Mouse (Mus musculus): ENCODE results near the gene Mms19.

Mms19 gene

DNA sequence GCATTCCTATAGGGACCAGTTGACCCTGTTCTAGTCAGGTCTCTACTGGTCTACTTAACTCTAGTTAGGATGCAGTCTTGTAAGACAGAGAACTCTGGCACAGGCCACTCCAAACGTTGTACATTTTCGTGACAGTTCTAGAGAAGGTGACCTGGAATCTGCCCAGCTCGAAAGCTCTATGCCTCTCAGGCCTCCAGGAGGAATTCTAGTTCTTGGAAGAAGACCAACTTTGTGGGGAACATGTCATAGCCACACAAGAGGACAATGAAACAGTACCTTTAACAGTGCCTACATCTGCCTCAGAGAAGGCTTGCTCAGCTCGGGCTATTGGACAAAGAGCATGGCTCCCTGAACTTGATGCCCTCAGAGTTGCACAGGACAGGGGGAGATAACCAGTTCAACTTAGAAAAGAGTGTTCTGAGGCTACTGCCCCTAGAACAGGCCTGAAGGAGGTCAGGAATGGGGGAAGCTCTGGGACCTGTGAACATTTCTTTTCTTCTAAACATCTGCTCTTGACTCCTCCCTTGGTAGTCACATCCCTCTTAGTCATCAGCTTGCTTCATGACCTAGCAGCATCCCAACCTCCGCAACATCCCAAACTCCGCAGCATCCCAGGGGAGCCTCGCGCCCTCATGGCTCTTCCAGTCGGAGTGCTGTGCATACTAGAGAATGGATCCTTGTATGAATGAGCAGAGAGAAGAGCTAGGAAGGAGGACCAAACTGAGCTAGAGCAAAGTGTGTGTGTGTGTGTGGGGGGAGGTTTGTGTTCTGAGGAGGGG, 18.0 kb upstream of the Mms19 start:
- DNase-seq (ENCODE audit: low spot score in 2 of 2), result no peak

DNA sequence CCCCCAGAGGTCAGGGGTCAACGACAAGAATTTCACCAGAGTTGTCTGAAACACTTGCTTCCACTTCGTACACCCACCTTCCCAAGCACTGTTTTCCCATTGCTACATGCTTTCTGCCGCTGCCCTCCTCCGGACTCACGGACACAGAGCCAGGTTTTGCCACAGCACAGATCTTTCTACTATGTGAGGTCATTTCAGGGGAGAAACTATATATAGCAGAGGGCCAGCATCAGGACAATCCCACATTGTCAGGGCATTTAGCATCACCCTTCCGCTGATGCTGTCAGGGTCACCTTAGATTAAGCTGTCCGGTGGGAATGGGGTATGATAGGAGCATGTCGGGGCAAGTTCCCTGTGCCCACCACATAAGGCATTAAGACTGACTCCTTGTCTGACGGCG, 16.1 kb upstream of the Mms19 start:
- no peak for DNase-seq (ENCODE audit: low spot score in 2 of 2)

DNA sequence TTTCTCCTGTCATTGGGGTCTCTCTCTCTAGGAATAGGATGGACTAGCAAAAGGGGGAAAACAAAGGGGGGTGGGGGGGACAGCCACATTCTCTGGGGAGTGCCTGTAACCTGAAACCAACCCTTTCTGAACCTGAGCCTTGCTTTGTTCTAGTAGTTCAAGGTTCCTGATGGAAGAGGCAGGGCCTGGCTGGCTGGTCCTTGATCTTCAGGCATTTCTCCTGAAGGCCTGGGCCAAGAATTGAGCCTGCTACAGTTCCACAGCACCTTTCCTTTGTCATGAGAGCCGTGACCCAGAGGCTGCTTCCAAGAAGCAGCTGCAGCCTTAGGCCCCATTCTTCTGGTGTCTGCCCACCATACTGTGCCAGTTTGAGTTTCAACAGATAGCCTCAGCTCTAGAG, 14.5 kb upstream of the Mms19 start:
- DNase-seq (ENCODE audit: low spot score in 2 of 2), result no peak

DNA sequence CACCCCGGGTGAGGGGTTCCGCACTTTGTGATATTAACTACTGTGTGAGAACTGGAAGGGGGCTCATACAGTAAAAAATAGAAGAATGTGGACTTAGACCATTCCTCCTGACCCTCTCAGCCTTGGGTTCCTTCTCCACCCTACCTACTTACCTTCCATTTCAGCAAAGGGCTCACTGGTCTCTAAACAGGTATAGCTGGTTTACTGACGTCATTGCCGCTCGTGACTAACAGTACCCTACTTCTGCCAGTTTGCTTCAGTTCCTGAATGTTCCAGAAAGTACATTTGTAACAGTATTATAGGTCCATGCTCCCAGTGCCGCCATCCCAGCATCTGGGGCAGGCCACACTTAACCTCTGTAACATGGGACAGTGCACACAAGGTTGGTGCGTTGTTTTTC, 13.1 kb upstream of the Mms19 start:
- DNase-seq (ENCODE audit: low spot score in 2 of 2), result no peak

DNA sequence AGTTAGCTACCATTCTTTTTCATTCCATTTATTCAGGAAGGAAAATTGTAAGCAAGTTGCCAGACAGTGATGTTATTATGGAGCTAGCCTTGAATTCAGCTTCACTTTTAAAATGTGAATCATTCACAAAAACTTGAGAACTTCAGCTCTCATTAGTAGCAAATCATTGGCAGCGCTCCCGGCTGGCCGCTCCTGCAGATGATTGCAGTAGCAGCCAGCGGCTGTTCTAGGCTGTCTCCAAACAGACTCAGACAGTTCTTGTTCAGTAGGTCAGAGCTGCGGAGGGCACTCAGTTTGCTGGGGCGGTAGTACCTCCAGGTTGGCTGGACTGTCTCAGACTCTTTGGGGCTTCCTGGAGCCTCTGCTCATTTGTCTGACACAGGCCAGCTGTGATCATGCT, 12.5 kb upstream of the Mms19 start:
- no peak for DNase-seq (ENCODE audit: low spot score in 2 of 2)

DNA sequence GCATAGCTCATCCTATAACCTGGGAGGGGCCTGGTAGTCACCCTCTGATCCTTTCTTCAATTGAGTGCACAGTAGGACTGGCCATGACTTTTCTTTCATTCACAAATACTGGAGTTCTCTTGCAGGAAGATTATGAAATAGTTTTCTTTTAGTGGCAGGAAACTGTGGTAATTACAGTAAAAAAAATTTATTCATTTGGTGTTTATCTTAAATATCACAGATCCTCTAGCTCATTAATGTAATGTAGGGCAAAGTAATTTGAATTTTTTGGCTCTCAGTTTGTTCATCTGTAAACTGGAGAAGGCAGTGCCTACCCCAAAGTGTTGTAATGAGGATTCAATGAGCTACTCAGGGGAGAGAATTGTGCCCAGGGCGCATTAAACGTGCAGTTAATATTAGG, 12.0 kb upstream of the Mms19 start:
- DNase-seq (ENCODE audit: low spot score in 2 of 2), result no peak

DNA sequence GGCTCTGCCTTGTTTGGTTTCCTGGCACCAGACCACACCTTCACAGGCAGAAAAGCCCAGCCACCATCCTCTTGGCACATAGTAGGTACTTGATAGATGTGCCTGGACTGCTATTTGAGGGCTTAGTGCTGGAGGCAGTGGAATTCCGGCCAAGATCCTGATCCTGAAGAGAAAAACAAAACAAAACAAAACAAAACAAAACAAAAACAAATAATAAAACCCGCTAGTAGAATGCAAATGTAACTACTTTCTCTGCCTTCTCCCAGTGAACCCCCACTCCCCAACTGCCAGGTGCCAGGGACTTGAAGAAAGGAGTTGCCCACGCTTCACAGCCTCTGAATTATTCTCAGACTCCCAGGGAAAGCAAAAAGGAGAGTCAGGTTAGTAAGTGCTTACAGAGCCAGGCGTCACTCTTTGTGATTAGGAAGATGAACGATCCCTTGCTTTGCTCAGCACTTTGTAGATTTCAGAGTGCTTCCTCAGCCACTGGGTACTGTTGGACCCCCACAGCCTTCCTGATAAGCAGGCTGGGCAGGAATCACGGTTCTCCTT, 11.0 kb upstream of the Mms19 start:
- DNase-seq (ENCODE audit: low spot score in 2 of 2), result no peak

DNA sequence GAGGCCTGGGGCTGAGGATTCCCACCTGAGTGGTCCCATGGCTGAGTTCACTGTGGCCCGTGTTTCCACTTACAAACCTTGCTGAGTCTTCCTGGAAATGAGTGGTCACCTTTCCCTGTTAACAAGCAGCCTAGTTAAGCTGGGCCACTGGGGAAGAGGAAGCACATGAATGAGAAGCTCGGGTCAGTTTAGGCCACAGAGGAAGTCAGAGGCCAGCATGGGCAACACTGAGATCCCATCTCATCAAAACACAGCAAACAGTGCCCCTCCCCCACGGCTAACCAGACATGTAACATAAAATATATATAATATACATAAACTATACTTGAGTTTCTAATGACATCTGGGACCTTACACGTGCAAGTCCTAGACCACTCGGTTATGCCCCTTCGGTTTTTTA, 8.9 kb upstream of the Mms19 start:
- peak in 1 of 2 experiments; percentile 61 for DNase-seq (ENCODE audit: low spot score in 2 of 2)

DNA sequence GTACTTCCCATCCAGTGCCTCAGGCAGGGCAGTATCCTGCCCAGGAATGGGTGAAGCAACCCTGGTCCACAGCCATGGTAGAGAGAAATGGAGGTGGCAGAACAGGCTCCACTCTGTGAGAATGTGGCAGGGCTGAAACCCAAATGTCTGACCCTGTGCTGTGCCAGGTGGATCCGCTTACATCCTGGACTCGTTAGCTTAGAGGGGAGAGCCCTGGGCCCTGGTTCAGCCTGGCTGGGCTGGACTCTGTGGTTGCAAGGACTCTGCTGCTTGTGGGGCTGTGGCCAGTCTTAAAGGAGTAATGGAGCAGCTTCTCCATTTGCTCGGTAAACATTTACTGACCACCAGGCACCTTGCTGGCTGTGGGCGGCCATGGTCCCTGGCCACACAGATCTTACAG, 6.2 kb upstream of the Mms19 start:
- DNase-seq (ENCODE audit: low spot score in 2 of 2), result peak in 1 of 2 experiments; percentile 55

DNA sequence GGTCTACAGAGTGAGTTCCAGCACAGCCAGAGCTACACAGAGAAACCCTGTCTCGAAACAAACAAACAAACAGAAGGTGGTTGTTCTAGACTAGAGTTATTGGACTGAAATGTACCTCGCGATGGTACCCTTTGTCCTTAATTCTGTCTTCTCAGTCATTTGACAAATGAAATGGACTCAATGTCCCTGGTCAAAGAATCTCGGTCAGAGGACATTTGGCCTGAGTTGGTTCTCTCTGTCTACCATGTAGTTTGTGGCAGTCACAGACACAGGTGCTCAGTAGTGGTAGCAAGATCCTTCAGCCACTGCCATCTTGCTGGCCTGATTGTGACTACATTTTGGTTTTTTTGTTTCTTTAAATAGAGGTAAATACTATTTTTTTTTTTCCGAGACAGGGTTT, 5.0 kb upstream of the Mms19 start:
- no peak for DNase-seq (ENCODE audit: low spot score in 2 of 2)

DNA sequence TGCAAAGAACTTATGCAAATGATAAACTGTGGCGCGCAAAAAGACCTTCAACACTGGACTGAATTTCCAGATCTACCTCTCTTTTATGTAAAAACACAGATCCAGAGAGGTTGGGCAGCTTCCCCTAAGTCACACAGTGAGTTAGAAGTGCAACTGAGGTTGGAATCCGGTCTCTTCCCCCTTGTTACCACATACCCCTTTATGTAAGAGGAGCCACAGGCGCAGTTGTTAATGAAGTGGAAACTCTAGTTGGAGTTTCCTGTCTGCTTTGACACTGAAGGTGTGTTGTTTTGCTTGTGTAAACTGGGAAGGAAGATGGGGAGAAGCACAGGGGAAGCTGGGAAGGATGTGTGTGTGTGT, 1.8 kb upstream of the Mms19 start:
- no peak for DNase-seq (ENCODE audit: low spot score in 2 of 2)

DNA sequence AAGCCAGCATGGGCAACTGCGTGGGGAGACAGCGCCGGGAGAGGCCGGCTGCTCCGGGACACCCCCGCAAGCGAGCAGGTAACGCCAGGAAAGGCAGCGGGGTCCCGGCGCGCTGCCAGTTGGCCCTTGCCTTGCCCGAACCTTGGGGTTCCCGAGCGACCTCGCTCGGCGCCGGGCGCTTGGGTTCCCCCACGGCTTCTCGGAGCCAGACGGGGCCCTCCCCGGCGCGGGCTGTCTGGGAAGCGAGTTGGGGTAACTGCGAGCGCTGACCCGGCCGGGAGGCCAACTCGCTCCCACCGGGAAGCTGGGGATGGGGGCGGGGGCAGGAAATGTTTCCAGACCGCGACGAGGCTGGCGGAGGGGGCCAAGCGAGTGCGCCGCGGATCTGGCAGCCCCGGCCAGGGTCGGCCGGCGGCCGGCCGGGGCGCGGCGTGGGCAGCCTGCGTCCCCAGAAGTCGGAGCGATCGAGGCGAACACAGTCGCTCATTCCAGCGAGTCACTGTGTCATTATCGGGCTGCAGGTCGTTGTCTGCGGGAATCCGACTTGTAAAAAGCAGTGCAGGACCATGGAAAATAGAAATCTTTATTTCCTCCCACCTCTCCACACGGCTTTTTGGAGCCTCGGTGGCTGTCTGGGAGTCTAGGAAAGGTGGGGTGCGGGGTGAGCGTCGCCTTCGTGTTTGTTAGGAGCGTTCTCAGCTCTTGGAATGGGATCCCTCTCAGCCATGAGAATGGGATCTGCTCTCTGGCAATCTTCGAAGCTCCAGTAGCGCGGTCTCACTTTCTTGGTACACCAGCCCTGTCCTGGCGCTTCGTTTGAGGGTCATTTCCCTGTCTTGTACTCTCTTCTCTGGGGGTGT, 1.2 kb upstream of the Mms19 start:
- DNase-seq (ENCODE audit: low spot score in 2 of 2), result no peak

DNA sequence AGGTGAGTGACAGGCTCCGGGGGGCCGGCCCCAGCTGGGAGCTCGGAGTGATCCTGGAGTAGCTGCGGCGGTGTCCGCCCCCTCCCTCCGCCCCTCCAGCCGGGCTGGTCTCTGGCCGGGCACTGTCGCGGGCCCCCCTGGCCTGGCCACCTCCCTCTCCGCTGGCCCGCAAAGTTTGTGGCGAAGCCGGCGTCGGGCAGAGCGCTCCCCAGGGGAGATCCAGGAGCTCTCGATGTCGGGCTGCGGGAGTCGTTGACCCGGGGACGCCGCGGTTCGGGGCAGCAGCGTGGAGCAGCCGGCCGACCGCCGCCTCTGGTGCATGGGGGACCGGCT, 604 bp upstream of the Mms19 start, which contains the start of gene Ubtd1:
Ubtd1 (plus strand) TSS at position 169 of the 333 bp plus-strand sequence.
- no peak for DNase-seq (ENCODE audit: low spot score in 2 of 2)

DNA sequence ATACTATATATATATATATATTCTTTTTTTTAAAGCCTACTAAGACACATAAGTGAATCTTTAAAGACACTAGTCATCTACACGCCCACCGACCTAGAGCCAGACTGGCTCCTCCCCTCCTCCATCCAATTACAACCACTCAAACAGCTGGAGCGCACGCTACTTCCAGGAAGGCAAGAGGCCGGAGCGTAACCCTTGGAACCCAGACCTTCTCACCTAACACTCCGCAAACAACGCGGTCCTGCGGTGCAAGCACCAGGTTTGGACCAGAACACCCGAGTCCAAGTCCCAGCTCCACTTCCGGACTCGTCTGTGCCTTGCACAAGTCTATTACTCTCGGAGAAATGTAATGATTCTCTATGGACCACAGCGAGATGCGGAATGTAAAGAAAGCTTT, 537 bp downstream of the Mms19 start:
- DNase-seq (ENCODE audit: low spot score in 2 of 2), result no peak

DNA sequence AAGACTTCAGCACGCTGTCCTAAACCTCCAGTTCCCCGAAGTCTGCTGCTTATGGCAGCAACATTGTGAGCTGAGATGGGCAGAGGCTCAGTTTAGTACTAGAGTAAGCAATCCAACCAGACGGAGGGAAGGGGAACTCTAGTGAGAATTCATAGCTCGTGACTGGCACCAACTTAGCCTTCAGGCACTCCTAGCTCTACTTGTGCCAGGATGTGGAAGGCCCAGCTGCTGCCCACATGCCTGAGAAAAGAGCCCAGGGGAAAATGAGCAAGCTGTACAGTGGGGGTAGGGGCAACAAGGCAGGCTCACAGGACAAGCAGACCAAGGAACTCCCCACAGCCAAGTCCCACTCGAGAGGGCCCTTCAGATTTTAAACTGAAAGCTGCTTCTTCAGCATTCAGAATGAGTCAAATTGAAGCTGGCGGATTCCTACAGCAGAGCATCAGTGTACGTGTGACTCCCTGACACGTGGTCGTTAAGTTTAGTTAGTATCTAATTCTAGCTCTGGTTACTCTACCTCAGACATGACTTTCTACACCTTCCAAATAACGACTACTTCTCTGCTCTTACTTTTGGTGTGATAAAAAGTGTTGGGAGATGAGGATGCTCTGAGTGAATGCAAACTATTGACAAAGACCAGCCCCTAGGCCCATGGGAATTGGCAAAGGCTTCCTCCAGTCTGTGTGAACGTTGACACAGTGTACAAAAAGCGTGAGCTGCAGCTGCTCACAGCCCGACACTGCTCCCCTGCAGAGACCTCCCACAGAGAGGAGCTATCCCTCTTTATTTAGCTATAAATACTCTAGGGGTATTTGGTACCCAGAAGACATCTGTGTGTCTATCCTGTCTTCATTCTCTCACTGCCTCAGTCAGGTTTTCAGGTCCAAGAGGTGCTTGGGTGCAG, 6.8 kb downstream of the Mms19 start:
- no peak for DNase-seq (ENCODE audit: low spot score in 2 of 2)

DNA sequence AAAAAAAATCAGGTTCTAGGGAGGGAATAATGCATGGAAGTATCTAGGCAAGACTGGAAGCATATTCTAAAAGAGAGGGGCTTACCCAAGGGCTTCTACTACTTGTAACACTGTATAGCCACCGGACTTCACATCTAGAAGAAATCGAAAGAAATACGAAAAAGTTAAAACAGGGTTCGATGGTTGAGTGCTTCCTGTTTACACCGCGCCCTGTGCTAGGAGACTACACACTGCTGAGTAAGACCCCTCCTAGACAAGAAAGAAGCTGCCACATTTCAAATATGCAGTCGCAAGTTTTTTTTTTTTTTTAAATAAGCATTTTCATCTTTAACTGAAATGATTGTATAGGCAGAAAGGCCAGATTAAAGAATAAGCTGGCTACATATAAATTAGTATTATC, 11.3 kb downstream of the Mms19 start:
- DNase-seq (ENCODE audit: low spot score in 2 of 2), result no peak

DNA sequence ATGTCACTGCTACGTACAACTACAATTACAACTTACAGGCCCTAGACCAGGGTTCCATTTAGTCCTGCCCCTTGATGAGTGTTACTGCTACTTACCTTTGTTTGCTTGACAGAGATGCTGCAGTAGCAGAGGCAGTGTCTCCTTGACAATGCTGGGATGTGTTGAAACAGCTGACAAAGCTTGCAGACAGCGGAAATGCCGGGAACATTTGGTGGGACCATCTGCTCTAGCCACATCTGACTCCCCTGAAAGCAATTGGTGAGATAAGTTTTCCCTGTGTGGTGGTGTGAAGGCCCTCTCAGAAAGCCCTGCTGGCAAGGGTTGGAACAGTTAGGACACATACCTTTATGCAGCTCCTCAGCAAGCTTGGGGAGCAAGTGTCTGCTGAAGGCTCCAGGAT, 27.4 kb downstream of the Mms19 start:
- no peak for DNase-seq (ENCODE audit: low spot score in 2 of 2)

DNA sequence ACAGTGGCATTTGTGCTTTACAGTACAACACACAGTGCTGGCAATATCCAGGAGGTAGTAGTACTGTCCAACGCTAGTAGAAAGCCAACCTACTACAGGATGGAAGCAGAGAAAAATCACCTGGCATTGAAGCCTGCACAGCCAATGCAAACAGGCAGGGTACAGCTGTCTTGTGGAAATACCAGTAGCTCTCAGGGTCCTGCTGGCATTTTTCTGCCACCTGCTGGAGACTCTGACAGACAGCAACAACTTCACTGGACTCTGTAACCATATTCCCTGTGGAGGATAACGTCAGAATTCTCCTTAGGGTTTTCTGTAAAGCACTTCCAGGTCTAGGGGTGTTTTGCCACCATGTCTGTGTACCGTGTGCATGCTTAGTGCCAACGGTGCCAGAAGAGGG, 28.7 kb downstream of the Mms19 start:
- DNase-seq (ENCODE audit: low spot score in 2 of 2), result no peak

DNA sequence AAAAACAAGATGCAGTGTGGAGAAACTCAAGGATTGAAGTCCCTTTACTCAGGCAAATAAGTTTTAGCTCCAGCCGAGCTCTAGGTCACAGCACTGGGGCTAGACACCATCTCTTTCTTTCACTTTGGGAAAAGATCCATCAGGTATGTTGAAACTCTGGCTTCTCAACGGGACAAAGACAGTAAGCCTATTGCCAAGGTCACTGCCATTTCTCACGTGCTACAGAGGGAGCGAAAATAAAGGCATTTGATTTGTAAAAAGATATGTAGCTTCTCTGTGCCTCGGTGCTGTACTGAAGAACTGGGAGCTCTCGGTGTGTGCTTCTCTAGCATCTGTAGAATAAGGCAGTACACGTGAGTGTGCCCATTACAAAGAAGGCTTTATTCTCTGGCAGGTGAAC, 37.1 kb downstream of the Mms19 start:
- no peak for DNase-seq (ENCODE audit: low spot score in 2 of 2)

DNA sequence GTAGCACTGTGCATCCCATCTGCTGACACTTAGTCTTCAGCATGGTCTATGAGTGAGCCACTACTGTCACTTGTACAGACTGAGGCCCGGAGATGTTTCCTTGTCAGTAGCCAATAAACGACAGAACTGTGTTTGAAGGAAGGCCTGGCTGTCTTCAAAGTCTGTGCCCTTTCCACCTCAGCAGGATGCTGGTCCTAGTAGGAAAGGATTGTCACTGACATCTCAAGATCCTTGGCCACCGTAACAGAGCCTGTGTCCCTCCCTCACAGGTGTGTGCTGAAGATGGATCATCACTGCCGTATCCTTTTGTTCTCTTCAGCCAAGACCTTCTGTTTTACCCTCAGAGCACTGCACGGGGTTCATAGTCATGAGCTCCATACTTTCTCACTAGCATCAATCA, 42.4 kb downstream of the Mms19 start:
- no peak for DNase-seq (ENCODE audit: low spot score in 2 of 2)

DNA sequence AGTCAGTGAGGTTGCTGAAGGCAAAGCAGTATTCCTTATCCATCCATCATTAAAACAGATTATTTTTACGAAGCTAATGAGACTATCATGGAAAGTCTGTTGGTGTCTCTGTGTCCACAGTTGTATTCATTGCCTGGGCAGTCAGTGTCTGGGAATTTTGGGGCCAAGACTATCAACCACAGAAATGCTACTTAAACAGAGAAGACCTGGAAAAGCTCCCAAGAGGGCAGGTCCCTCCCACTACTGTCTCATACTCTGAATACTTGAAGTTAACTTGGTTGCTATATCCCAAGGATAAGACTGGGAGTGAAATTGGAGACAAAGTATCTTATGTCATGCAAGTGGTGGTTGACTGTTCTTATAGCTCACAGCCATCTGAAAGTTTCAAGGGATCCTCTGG, 45.0 kb downstream of the Mms19 start:
- DNase-seq (ENCODE audit: low spot score in 2 of 2), result no peak

DNA sequence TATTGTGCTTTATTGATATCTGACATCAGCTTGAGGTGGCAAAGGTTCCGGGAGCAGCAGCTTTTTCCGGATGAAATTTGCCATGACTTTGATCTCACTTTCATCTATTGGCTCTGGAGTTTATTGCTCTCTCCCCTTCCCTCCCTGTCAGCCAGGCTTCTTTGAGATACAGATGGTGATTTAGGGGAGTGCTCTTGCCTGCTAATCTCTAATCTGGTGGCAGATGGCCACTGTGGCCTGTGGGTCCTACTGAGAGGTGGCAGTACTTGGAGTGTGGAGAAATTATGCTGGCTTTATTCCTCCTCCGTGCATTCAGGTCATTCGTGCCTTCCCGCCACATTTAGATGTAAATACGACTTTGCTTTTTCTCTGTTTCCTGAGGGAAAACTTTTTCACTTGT, 46.8 kb downstream of the Mms19 start:
- no peak for DNase-seq (ENCODE audit: low spot score in 2 of 2)

Measured in spleen, postnatal 4 days (tissue).